Mouse (Mus musculus): ENCODE data around the gene Itpr1.

GRCm38 (mm10) chr6:108519327-108519726, 306.4 kb downstream of the Itpr1 start:
- TF ChIP-seq CTCF (IDR thresholded peaks at IDR 0.05; ENCODE audit: low read depth, low read length), result no peak
- no peak for TF ChIP-seq POLR2A (IDR thresholded peaks at IDR 0.05; ENCODE audit: extremely low read depth, insufficient read depth, low read length)
